Mouse (Mus musculus) c-Kit-positive CD71-positive TER-119-negative erythroid progenitor cells, embryonic 14.5 days (primary cell): ENCODE results near the gene Gm13279.
"Not testable (repeated sequence)": the region's sequence is repeated elsewhere in the genome, so short reads cannot be mapped to it uniquely, and the experiment has no call there.

Source experiments
- DNase-seq: peaks from one replicate; pipeline ENCODE4 v3.0.0-alpha.2; 2013; ENCODE audit warnings: low read depth

The Gm13279 gene

GRCm38 (mm10) chr4:88797097-88797496 lies at the start of gene Gm13279:
Gene Gm13279, plus strand, starts transcription at chr4:88797397.
- not testable (repeated sequence) for DNase-seq

- DNase-seq: no peak
Observed at GRCm38 (mm10) chr4:88749926-88750325, 47.3 kb upstream of the Gm13279 start.

- DNase-seq: not testable (repeated sequence)
Observed at GRCm38 (mm10) chr4:88754818-88755340, 42.3 kb upstream of the Gm13279 start, which contains the start of gene Gm13271. Gene Gm13271, plus strand, starts transcription at chr4:88754868.

GRCm38 (mm10) chr4:88756581-88757513 lies 40.4 kb upstream of the Gm13279 start:
- DNase-seq: not testable (repeated sequence)

GRCm38 (mm10) chr4:88757628-88758031 lies 39.6 kb upstream of the Gm13279 start:
- DNase-seq: not testable (repeated sequence)

GRCm38 (mm10) chr4:88758751-88759150 lies 38.4 kb upstream of the Gm13279 start:
- DNase-seq: not testable (repeated sequence)

GRCm38 (mm10) chr4:88759610-88760268 lies 37.5 kb upstream of the Gm13279 start, which contains the start of gene Gm13283:
Gene Gm13283, plus strand, starts transcription at chr4:88760119.
- not testable (repeated sequence) for DNase-seq

- not testable (repeated sequence) for DNase-seq
Observed at GRCm38 (mm10) chr4:88760431-88760830, 36.8 kb upstream of the Gm13279 start.

- not testable (repeated sequence) for DNase-seq
Observed at GRCm38 (mm10) chr4:88761776-88762175, 35.4 kb upstream of the Gm13279 start.

- DNase-seq: not testable (repeated sequence)
Observed at GRCm38 (mm10) chr4:88762341-88762740, 34.9 kb upstream of the Gm13279 start.

GRCm38 (mm10) chr4:88763384-88764018 lies 33.7 kb upstream of the Gm13279 start:
- DNase-seq: not testable (repeated sequence)

- not testable (repeated sequence) for DNase-seq
Observed at GRCm38 (mm10) chr4:88773534-88773933, 23.7 kb upstream of the Gm13279 start, which contains the start of gene Gm13290. Gene Gm13290, plus strand, starts transcription at chr4:88773834.

- not testable (repeated sequence) for DNase-seq
Observed at GRCm38 (mm10) chr4:88776622-88777021, 20.6 kb upstream of the Gm13279 start, which contains the start of gene Gm13289. Gene Gm13289, plus strand, starts transcription at chr4:88776922.

- DNase-seq: not testable (repeated sequence)
Observed at GRCm38 (mm10) chr4:88779550-88779949, 17.6 kb upstream of the Gm13279 start, which contains the start of gene Gm13272. Gene Gm13272, plus strand, starts transcription at chr4:88779850.

- DNase-seq: not testable (repeated sequence)
Observed at GRCm38 (mm10) chr4:88780320-88780719, 16.9 kb upstream of the Gm13279 start.

GRCm38 (mm10) chr4:88781831-88782230 lies 15.4 kb upstream of the Gm13279 start, which contains the start of gene Ifnz:
Gene Ifnz, plus strand, starts transcription at chr4:88782131.
- not testable (repeated sequence) for DNase-seq

- not testable (repeated sequence) for DNase-seq
Observed at GRCm38 (mm10) chr4:88782335-88782734, 14.9 kb upstream of the Gm13279 start.

- DNase-seq: not testable (repeated sequence)
Observed at GRCm38 (mm10) chr4:88785409-88785808, 11.8 kb upstream of the Gm13279 start, which contains the start of gene Gm13276. Gene Gm13276, plus strand, starts transcription at chr4:88785709.

GRCm38 (mm10) chr4:88788402-88788801 lies 8.8 kb upstream of the Gm13279 start, which contains the start of gene Gm13277:
Gene Gm13277, plus strand, starts transcription at chr4:88788632.
- not testable (repeated sequence) for DNase-seq

- DNase-seq: not testable (repeated sequence)
Observed at GRCm38 (mm10) chr4:88791250-88791649, 5.9 kb upstream of the Gm13279 start, which contains the start of gene Gm13278. Gene Gm13278, plus strand, starts transcription at chr4:88791550.
